Mouse (Mus musculus) brown adipose tissue, adult 24 weeks (tissue): ENCODE measurements around the gene Lkaaear1. TPM values are rescaled to one million over a fixed set of nuclear protein-coding genes. Genes with fewer than 3 reads are reported as not detected.

ENCODE experiments used
- H3K27ac ChIP-seq: fragments of 200-500 bp; replicated peaks from 2 replicates; pipeline ENCODE4 v1.5.1; 2012; ENCODE audit warnings: low read depth, mild to moderate bottlenecking, low read length
- H3K4me1 ChIP-seq: fragments of 200-500 bp; 2 replicates; pipeline ENCODE4 v1.6.1; 2012; ENCODE audit warnings: low read length, mixed read lengths; ENCODE audit not compliant: control insufficient read depth, insufficient read depth, insufficient read length
- H3K4me3 ChIP-seq: fragments of 200-500 bp; 2 replicates; pipeline ENCODE4 v1.5.1; 2012; ENCODE audit warnings: low read depth, mild to moderate bottlenecking, low read length, moderate library complexity; ENCODE audit not compliant: insufficient read depth
- polyA plus RNA-seq: library from polyadenylated mRNA; stranded (reverse); fragments of >200 nt; gene quantifications from 2 replicates; pipeline ENCODE4 v1.2.4, GENCODE M21; 2012; ENCODE audit not compliant: missing spikeins, insufficient read depth, insufficient read length

Lkaaear1 gene
- polyA plus RNA-seq, 1 experiment: not detected

DNA sequence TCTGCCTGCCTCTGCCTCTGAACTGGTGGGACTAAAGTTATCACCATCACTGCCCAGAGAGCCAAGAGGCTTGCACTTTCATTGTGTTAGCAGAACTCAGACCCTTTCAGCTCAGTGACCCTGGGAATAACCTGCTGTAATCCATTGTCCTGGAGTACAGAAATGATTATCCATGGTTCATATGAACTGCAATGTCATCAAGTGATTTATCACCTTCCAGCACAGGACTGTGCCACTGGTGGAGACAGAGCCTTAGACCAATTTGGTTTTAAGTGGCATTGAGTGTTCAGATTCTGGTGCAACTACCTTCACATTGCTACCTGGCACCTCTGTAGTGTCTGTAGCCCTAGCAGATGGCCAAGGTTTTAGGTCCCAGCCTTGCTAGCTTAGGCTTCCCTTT is 45.2 kb downstream of the Lkaaear1 start:
- Histone ChIP-seq H3K4me3 (no peak overlapping the region), H3K27ac (no peak overlapping the region), H3K4me1 (no peaks in the 10 kb centered on the region)

DNA sequence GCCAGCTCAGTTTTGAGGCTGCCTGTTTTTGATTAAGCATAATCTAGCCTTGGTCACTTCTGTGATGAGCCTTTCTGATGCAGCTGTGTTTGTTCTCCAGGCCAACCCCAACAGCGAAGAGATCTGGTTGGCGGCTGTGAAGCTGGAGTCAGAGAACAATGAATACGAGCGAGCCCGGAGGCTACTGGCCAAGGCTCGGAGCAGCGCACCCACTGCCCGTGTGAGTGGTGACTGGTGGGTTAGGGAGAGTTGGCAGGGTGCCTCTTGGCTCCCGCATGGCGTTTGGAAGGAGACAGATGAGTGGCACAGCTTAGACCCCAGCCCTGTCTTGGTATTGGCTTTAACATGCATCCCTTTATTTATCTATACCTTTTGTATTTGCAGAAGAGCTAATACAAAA is 49.3 kb downstream of the Lkaaear1 start:
- Histone ChIP-seq H3K4me1 (no peaks in the 10 kb centered on the region), H3K27ac (no peak overlapping the region), H3K4me3 (no peak overlapping the region)

Other genes starting within 250 kb of the Lkaaear1 start
- gene Zbtb46, start 239.0 kb downstream of the Lkaaear1 start, polyA plus RNA-seq: 5.5 and 6.6 TPM in 2 replicates
- gene Abhd16b, start 205.2 kb downstream of the Lkaaear1 start, polyA plus RNA-seq: not detected in 2 replicates
- gene Tpd52l2, start 201.3 kb downstream of the Lkaaear1 start, polyA plus RNA-seq: 88.5 and 109 TPM in 2 replicates
- gene Dnajc5, start 178.0 kb downstream of the Lkaaear1 start, polyA plus RNA-seq: 30.8 and 38.6 TPM in 2 replicates
- gene Uckl1, start 113.5 kb downstream of the Lkaaear1 start, polyA plus RNA-seq: 26.8 and 26.9 TPM in 2 replicates
- 23.2 and 23.7 TPM in 2 replicates for gene Prpf6, start 106.6 kb downstream of the Lkaaear1 start, polyA plus RNA-seq
- 5.1 TPM in 2 replicates for gene Zfp512b, start 105.6 kb downstream of the Lkaaear1 start, polyA plus RNA-seq
- gene Samd10, start 99.2 kb downstream of the Lkaaear1 start, polyA plus RNA-seq: 0.63 and 1.6 TPM in 2 replicates
- not detected in 2 replicates for gene Gm29797, start 41.4 kb downstream of the Lkaaear1 start, polyA plus RNA-seq
- 12.8 and 22.2 TPM in 2 replicates for gene Sox18, start 26.8 kb downstream of the Lkaaear1 start, polyA plus RNA-seq
- gene Tcea2, start 18.1 kb downstream of the Lkaaear1 start, polyA plus RNA-seq: 3.2 and 3.4 TPM in 2 replicates
- 27.0 and 27.9 TPM in 2 replicates for gene Rgs19, start 4.5 kb downstream of the Lkaaear1 start, polyA plus RNA-seq
- gene Oprl1, start 16.6 kb upstream of the Lkaaear1 start, polyA plus RNA-seq: not detected in 2 replicates
- gene Myt1, start 64.9 kb upstream of the Lkaaear1 start, polyA plus RNA-seq: not detected in 2 replicates
- 27.0 and 38.8 TPM in 2 replicates for gene Pcmtd2, start 139.4 kb upstream of the Lkaaear1 start, polyA plus RNA-seq
- 16.7 and 22.2 TPM in 2 replicates for gene Polr3k, start 165.9 kb upstream of the Lkaaear1 start, polyA plus RNA-seq